Mouse (Mus musculus): ENCODE results near the gene Cog5.

Gene Cog5

GRCm38 (mm10) chr12:31937613-31938012 lies 282.9 kb downstream of the Cog5 start:
- DNase-seq (ENCODE audit: low read depth, low spot score): no peak

GRCm38 (mm10) chr12:31938391-31938997 lies 283.8 kb downstream of the Cog5 start:
- no peak for DNase-seq (ENCODE audit: low read depth, low spot score)

- DNase-seq (ENCODE audit: low read depth, low spot score): no peak
Observed at GRCm38 (mm10) chr12:31939026-31939425, 284.4 kb downstream of the Cog5 start.

GRCm38 (mm10) chr12:31943020-31943654 lies 288.5 kb downstream of the Cog5 start:
- no peak for DNase-seq (ENCODE audit: low read depth, low spot score)

GRCm38 (mm10) chr12:31944405-31944804 lies 289.7 kb downstream of the Cog5 start:
- no peak for DNase-seq (ENCODE audit: low read depth, low spot score)

- no peak for DNase-seq (ENCODE audit: low read depth, low spot score)
Observed at GRCm38 (mm10) chr12:31947476-31947875, 292.8 kb downstream of the Cog5 start.

GRCm38 (mm10) chr12:31948101-31949000 lies 293.7 kb downstream of the Cog5 start:
- no peak for DNase-seq (ENCODE audit: low read depth, low spot score)

GRCm38 (mm10) chr12:31949193-31949741 lies 294.6 kb downstream of the Cog5 start:
- DNase-seq (ENCODE audit: low read depth, low spot score): peak; percentile 94

GRCm38 (mm10) chr12:31949759-31950658 lies 295.3 kb downstream of the Cog5 start, which contains the start of gene Hbp1:
Hbp1 (minus strand) TSS chr12:31950535.
- peak; percentile 100 for DNase-seq (ENCODE audit: low read depth, low spot score)

GRCm38 (mm10) chr12:31950659-31951031 lies 296.0 kb downstream of the Cog5 start:
- DNase-seq (ENCODE audit: low read depth, low spot score): no peak

- DNase-seq (ENCODE audit: low read depth, low spot score): no peak
Observed at GRCm38 (mm10) chr12:31955843-31956242, 301.2 kb downstream of the Cog5 start.

GRCm38 (mm10) chr12:31964074-31964473 lies 309.4 kb downstream of the Cog5 start:
- DNase-seq (ENCODE audit: low read depth, low spot score): no peak

- DNase-seq (ENCODE audit: low read depth, low spot score): no peak
Observed at GRCm38 (mm10) chr12:31965517-31966212, 311.0 kb downstream of the Cog5 start.

- DNase-seq (ENCODE audit: low read depth, low spot score): no peak
Observed at GRCm38 (mm10) chr12:31966405-31966804, 311.7 kb downstream of the Cog5 start.

GRCm38 (mm10) chr12:31967536-31967935 lies 312.9 kb downstream of the Cog5 start:
- peak; percentile 39 for DNase-seq (ENCODE audit: low read depth, low spot score)

GRCm38 (mm10) chr12:31969111-31969510 lies 314.4 kb downstream of the Cog5 start:
- no peak for DNase-seq (ENCODE audit: low read depth, low spot score)

- no peak for DNase-seq (ENCODE audit: low read depth, low spot score)
Observed at GRCm38 (mm10) chr12:31971547-31971946, 316.9 kb downstream of the Cog5 start.

GRCm38 (mm10) chr12:31973473-31974172 lies 319.0 kb downstream of the Cog5 start:
- DNase-seq (ENCODE audit: low read depth, low spot score): peak; percentile 89

GRCm38 (mm10) chr12:31976544-31976943 lies 321.9 kb downstream of the Cog5 start:
- no peak for DNase-seq (ENCODE audit: low read depth, low spot score)

Data from skeletal muscle tissue, adult 2 months (tissue).